Mouse (Mus musculus) gastrocnemius, adult 2 months (tissue): ENCODE measurements around the gene Tmem94. TPM values are rescaled to one million over a fixed set of nuclear protein-coding genes. Genes with fewer than 3 reads are reported as not detected.

ENCODE experiments used
- DNase-seq: peaks from one replicate; pipeline ENCODE4 v3.0.0; 2022
- H3K27ac ChIP-seq: fragments of 200-600 bp; 2 replicates; pipeline ENCODE4 v1.8.1; 2022; ENCODE audit warnings: mild to moderate bottlenecking
- H3K4me3 ChIP-seq: fragments of 200-600 bp; 2 replicates; pipeline ENCODE4 v1.8.1; 2022; ENCODE audit warnings: mild to moderate bottlenecking, moderate library complexity
- CTCF ChIP-seq: fragments of 200-600 bp; IDR thresholded peaks from 2 replicates; pipeline ENCODE4 v1.8.1; 2022; ENCODE audit warnings: antibody characterized with exemption, mild to moderate bottlenecking, moderate library complexity
- intact Hi-C: fragments of 180-260 bp; cut with DNase I; formaldehyde crosslinking; loops from one replicate; pipeline ENCODE4 v1.15.1; 2025
- microRNA-seq: library from miRNA; unstranded; fragments of <30 nt; microRNA quantifications from one replicate; pipeline ENCODE4 v1.2.0, GENCODE M21; 2021
- total RNA-seq, 2 experiments: library from RNA; stranded (reverse); gene quantifications; 2 replicates each; pipeline ENCODE4 v1.2.3; 2021

The Tmem94 gene
- total RNA-seq, 2 experiments from 2014 or later, result 90.6 to 99.5 TPM

DNA sequence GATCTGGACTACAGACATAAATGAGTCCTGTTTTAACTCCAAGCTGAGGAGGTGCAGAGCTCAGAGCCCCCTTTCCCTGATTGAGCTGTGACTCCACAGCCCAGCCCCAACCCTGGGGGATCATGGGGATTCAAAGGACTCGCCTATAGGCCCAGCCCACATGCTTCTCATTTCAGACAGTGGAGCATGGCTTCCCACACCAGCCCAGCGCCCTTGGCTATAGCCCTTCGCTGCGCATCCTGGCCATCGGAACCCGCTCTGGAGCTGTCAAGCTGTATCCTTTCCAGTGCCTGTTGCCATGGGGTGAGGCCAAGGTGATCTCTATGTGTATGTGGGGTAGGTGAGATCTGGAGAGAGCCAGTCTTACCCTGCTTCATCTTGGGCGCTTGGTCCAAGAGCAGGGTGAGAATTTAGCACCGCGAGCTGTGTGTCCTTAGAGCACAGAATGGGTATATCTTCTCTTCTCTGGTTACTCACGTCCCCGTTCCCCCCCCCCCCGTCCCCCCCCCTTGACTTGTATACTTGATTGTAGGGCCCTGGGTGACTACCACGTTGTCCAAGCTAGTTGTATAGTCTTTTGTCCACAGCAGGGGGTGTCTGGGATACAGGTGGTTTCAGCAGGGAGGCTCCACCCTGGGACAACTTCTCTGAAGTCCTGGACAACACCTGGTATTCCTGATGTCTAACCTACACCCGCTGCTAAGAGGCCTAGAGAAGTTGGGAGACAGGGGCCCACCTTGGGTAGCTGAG lies 78.1 kb downstream of the Tmem94 start:
- intact Hi-C loops, result no loop called here
- no peak for DNase-seq
- Histone ChIP-seq H3K4me3 (no peak overlapping the region), H3K27ac (no peak overlapping the region)
- no peak for TF ChIP-seq CTCF

DNA sequence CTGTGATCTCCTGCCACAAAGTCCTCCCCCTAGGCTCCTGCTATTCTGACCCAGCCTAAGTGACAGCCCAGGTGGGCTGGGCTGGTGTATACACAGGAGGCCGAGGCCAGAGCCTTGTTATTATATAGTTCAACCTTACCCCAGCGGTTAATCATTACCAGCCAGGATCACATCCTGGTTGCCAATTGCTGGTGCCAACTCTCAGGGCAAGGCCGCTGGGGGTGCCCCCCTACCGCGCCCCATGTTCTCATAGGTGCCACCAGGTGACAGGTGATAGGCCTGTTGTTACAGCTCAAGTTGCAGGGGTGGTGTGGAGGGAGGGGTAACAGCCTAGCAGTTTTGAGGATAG lies 78.6 kb downstream of the Tmem94 start:
- DNase-seq, result no peak
- Histone ChIP-seq H3K27ac (no peak overlapping the region), H3K4me3 (no peak overlapping the region)
- intact Hi-C loops, result no loop called here
- no peak for TF ChIP-seq CTCF

DNA sequence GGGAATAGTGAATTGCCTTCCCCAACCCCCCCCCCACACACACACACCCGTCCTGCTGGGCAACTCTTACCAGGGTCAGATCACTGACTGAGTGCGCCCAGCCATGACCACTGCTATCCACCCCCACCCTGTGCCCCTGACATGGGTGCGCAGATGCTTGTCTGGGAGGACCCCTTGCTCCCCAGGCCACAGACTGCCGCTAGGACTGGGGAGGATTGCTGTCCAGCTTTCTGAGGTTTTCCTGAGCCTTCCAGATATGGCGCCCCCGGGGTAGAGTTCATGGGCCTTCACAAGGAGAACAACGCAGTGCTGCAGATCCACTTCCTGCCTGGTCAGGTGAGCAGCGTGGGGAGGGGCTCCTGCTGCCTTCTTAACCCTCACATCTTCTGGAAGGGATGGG lies 79.0 kb downstream of the Tmem94 start:
- DNase-seq, result no peak
- intact Hi-C loops, result no loop called here
- H3K4me3 ChIP-seq, result no peak overlapping the region
- no peak overlapping the region for H3K27ac ChIP-seq
- TF ChIP-seq CTCF, result no peak

DNA sequence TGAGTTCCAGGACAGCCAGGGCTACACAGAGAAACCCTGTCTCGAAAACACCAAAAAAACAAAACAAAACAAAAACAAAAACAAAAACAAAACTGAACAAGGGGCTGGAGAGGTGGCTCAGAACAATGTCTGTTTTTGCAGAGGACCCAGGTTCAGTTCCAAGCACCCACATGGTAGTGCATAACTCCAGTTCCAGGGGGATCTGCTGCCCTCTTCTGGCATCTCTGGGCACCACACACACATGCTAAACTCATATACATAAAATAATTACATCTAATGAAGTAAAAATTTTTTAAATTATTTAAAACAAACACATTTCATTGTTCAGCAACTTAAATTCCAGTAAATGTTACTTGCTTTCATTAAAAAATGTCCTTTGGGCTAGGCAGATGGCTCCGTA lies 80.6 kb downstream of the Tmem94 start:
- intact Hi-C loops, result no loop called here

More for the DNA sequence above, 80.6 kb downstream of the Tmem94 start:
- peak; percentile 3; the same call in 1 of the 2 replicates for TF ChIP-seq CTCF
- DNase-seq, result no peak
- no peak overlapping the region for H3K4me3 ChIP-seq
- no peak overlapping the region for H3K27ac ChIP-seq

Small RNAs within 50 kb of the gene (microRNA-seq; reads per million reads assigned to microRNA genes)
- gene Mir5621, result not detected

Other genes starting within 250 kb of the Tmem94 start
- gene Sumo2, start 229.2 kb upstream of the Tmem94 start, total RNA-seq, result 100 to 1,000 TPM; 138 to 164 TPM
- gene Nup85, start 201.0 kb upstream of the Tmem94 start, total RNA-seq, result 10 to 100 TPM; 17.2 to 18.6 TPM
- gene Mrps7, start 161.5 kb upstream of the Tmem94 start, total RNA-seq, result 10 to 100 TPM; 66.8 to 88.5 TPM
- gene Gga3, start 161.4 kb upstream of the Tmem94 start, total RNA-seq, result 10 to 100 TPM; 18.8 to 20.7 TPM
- gene Mif4gd, start 152.5 kb upstream of the Tmem94 start, total RNA-seq, result 10 to 100 TPM; 46.0 to 55.0 TPM
- 10 to 100 TPM; 43.1 to 51.5 TPM for gene Slc25a19, start 137.1 kb upstream of the Tmem94 start, total RNA-seq
- 10 to 100 TPM; 60.3 to 74.7 TPM for gene Grb2, start 56.8 kb upstream of the Tmem94 start, total RNA-seq
- gene Caskin2, start 48.2 kb downstream of the Tmem94 start, total RNA-seq, result 10 to 100 TPM; 14.5 to 19.2 TPM
- 1 to 10 TPM; 6.2 to 6.9 TPM for gene Tsen54, start 49.3 kb downstream of the Tmem94 start, total RNA-seq
- 1 to 10 TPM; 8.3 to 9.8 TPM for gene Llgl2, start 58.6 kb downstream of the Tmem94 start, total RNA-seq
- not detected for gene Myo15b, start 93.0 kb downstream of the Tmem94 start, total RNA-seq
- gene Smim5, start 134.5 kb downstream of the Tmem94 start, total RNA-seq, result under 1 TPM; 0.23 to 0.89 TPM
- gene Smim6, start 146.6 kb downstream of the Tmem94 start, total RNA-seq, result not detected
- gene Sap30bp, start 167.8 kb downstream of the Tmem94 start, total RNA-seq, result 10 to 100 TPM; 12.1 to 13.4 TPM
- 1 to 10 TPM; 7.5 to 8.6 TPM for gene Recql5, start 168.0 kb downstream of the Tmem94 start, total RNA-seq
- 1 to 10 TPM; 4.2 to 4.5 TPM for gene Itgb4, start 209.3 kb downstream of the Tmem94 start, total RNA-seq
- 1 to 10 TPM; 3.0 to 3.8 TPM for gene Galk1, start 247.3 kb downstream of the Tmem94 start, total RNA-seq